Mouse (Mus musculus) CH12.LX (cell line): Measurements from ENCODE around the gene Olfr1154. TPM values are rescaled to one million over a fixed set of nuclear protein-coding genes. Genes with fewer than 3 reads are reported as not detected.

Experiments
- DNase-seq: peaks from one replicate; pipeline ENCODE4 v3.0.0-alpha.2; 2013; ENCODE audit errors: extremely low read depth
- H3K27ac ChIP-seq: 2 replicates; pipeline ENCODE4 v1.5.1; 2012; ENCODE audit warnings: low read depth, mild to moderate bottlenecking, control low read depth, moderate library complexity; ENCODE audit not compliant: insufficient read depth
- H3K27me3 ChIP-seq: replicated peaks from 2 replicates; pipeline ENCODE3; 2012; ENCODE audit warnings: inconsistent platforms
- H3K36me3 ChIP-seq, 2 experiments: replicated peaks in 1 of 2; 2 replicates each; pipeline versions ENCODE3 to v1.6.1; 2012; ENCODE audit warnings: inconsistent platforms in 1 of 2, low read length in 1 of 2, mild to moderate bottlenecking in 1 of 2, mixed read lengths in 1 of 2, moderate library complexity in 1 of 2; ENCODE audit not compliant: control insufficient read depth in 1 of 2, insufficient read depth in 1 of 2
- H3K4me1 ChIP-seq, 2 experiments: 2 replicates each; pipeline ENCODE4 v1.6.1; 2012; ENCODE audit warnings: inconsistent platforms in 1 of 2, moderate library complexity in 1 of 2; ENCODE audit not compliant: insufficient read depth in 2 of 2, control insufficient read depth in 1 of 2
- H3K4me2 ChIP-seq: 2 replicates; pipeline ENCODE4 v1.6.1; 2012; ENCODE audit warnings: low read depth, mild to moderate bottlenecking, control low read depth; ENCODE audit not compliant: poor library complexity, insufficient read depth, severe bottlenecking
- H3K4me3 ChIP-seq, 3 experiments: fragments of 150-350 bp in 1 of 3; sonication (generic) in 1 of 3; replicated peaks in 1 of 3; 2 replicates each; pipeline versions ENCODE3 to v1.5.1; 2011 to 2012; ENCODE audit warnings: low read depth in 2 of 3, low read length in 2 of 3, mild to moderate bottlenecking in 2 of 3, moderate library complexity in 2 of 3, control low read depth in 1 of 3, improper control_type of control experiment in 1 of 3, inconsistent platforms in 1 of 3, mixed read lengths in 1 of 3; ENCODE audit not compliant: poor library complexity in 1 of 3
- H3K79me2 ChIP-seq: replicated peaks from 2 replicates; pipeline ENCODE4 v1.6.1; 2012; ENCODE audit warnings: mild to moderate bottlenecking, moderate library complexity; ENCODE audit not compliant: control insufficient read depth, poor library complexity, insufficient read depth, severe bottlenecking; ENCODE audit errors: extremely low read depth
- H3K9ac ChIP-seq: 2 replicates; pipeline ENCODE4 v1.6.1; 2012; ENCODE audit warnings: low read depth, mild to moderate bottlenecking, control low read depth, moderate library complexity; ENCODE audit not compliant: insufficient read depth
- H3K9me3 ChIP-seq: replicated peaks from 2 replicates; pipeline ENCODE3; 2012; ENCODE audit warnings: low read length, inconsistent platforms, mixed read lengths
- CHD1 ChIP-seq: IDR thresholded peaks from 2 replicates; pipeline ENCODE4 v1.6.1; 2012; ENCODE audit warnings: low read depth, low read length, improper control_type of control experiment, inconsistent platforms
- CHD2 ChIP-seq: IDR thresholded peaks from 2 replicates; pipeline ENCODE4 v1.6.1; 2011; ENCODE audit warnings: low read length, improper control_type of control experiment
- ELF1 ChIP-seq: IDR thresholded peaks from 2 replicates; pipeline ENCODE4 v1.6.1; 2014; ENCODE audit warnings: low read depth, mild to moderate bottlenecking, inconsistent platforms, low read length, improper control_type of control experiment
- ETS1 ChIP-seq: conservative IDR thresholded peaks from 2 replicates; pipeline ENCODE4 v1.6.1; 2012; ENCODE audit warnings: low read depth, mild to moderate bottlenecking, inconsistent platforms, low read length, improper control_type of control experiment, moderate library complexity
- IRF4 ChIP-seq: IDR thresholded peaks from 2 replicates; pipeline ENCODE4 v1.6.1; 2014; ENCODE audit warnings: low read depth, mild to moderate bottlenecking, inconsistent platforms, low read length, improper control_type of control experiment
- JUND ChIP-seq: conservative IDR thresholded peaks from 2 replicates; pipeline ENCODE4 v1.6.1; 2011; ENCODE audit warnings: low read depth, low read length, improper control_type of control experiment
- MAX ChIP-seq: IDR thresholded peaks from 2 replicates; pipeline ENCODE4 v1.6.1; 2011; ENCODE audit warnings: low read length, improper control_type of control experiment
- MAZ ChIP-seq: IDR thresholded peaks from 2 replicates; pipeline ENCODE4 v1.6.1; 2012; ENCODE audit warnings: low read depth, mild to moderate bottlenecking, inconsistent platforms, low read length, improper control_type of control experiment, moderate library complexity
- MEF2A ChIP-seq: IDR thresholded peaks from 2 replicates; pipeline ENCODE4 v1.6.1; 2014; ENCODE audit warnings: low read depth, mild to moderate bottlenecking, inconsistent platforms, low read length, improper control_type of control experiment, borderline replicate concordance
- MXI1 ChIP-seq: IDR thresholded peaks from 2 replicates; pipeline ENCODE4 v1.6.1; 2011; ENCODE audit warnings: mild to moderate bottlenecking, low read depth, low read length, improper control_type of control experiment
- NELFE ChIP-seq: IDR thresholded peaks from 2 replicates; pipeline ENCODE4 v1.6.1; 2011; ENCODE audit warnings: low read depth, low read length, improper control_type of control experiment
- NRF1 ChIP-seq: IDR thresholded peaks from 2 replicates; pipeline ENCODE4 v1.6.1; 2014; ENCODE audit warnings: low read depth, mild to moderate bottlenecking, inconsistent platforms, low read length, improper control_type of control experiment, moderate library complexity
- PAX5 ChIP-seq: IDR thresholded peaks from 2 replicates; pipeline ENCODE4 v1.6.1; 2012; ENCODE audit warnings: low read length, inconsistent platforms, mixed read lengths
- SIN3A ChIP-seq: IDR thresholded peaks from 2 replicates; pipeline ENCODE4 v1.6.1; 2012; ENCODE audit warnings: low read length, improper control_type of control experiment, inconsistent platforms
- SMC3 ChIP-seq: IDR thresholded peaks from 2 replicates; pipeline ENCODE4 v1.6.1; 2011; ENCODE audit warnings: low read depth, low read length, improper control_type of control experiment
- USF1 ChIP-seq: IDR thresholded peaks from 2 replicates; pipeline ENCODE4 v1.6.1; 2014; ENCODE audit warnings: low read depth, mild to moderate bottlenecking, inconsistent platforms, low read length, improper control_type of control experiment
- ZKSCAN1 ChIP-seq: IDR thresholded peaks from 2 replicates; pipeline ENCODE4 v1.6.1; 2012; ENCODE audit warnings: low read depth, inconsistent platforms, low read length, improper control_type of control experiment, borderline replicate concordance
- ZNF384 ChIP-seq: IDR thresholded peaks from 2 replicates; pipeline ENCODE4 v1.6.1; 2012; ENCODE audit warnings: low read depth, low read length, improper control_type of control experiment, inconsistent platforms
- dilution Hi-C: fragments of 300-500 bp; cut with MboI; formaldehyde crosslinking; loops from 2 replicates; pipeline ENCODE4 v1.14.3; 2020; ENCODE audit warnings: low sequenced_read_pairs; ENCODE audit not compliant: extremely low pct_unique_long_range_greater_than_20kb, extremely low pct_ligation_motif_present
- in situ Hi-C: fragments of 300-500 bp; cut with MboI; formaldehyde crosslinking; loops from 3 replicates; pipeline ENCODE4 v1.14.3; 2019; ENCODE audit warnings: low sequenced_read_pairs, low pct_ligation_motif_present, low pct_unique_long_range_greater_than_20kb, mixed read lengths
- polyA plus RNA-seq: library from polyadenylated mRNA; unstranded; fragments of >175 nt; gene quantifications from 2 replicates; pipeline ENCODE4 v1.2.1, GENCODE M21; 2012; ENCODE audit warnings: low read depth; ENCODE audit not compliant: insufficient read length
- total RNA-seq, 2 experiments: library from RNA; depleted of rRNA; stranded (reverse); fragments of 300-350 nt in 1 of 2; fragments of >200 nt in 1 of 2; gene quantifications; 2 replicates each; pipeline ENCODE4 v1.2.3; 2012 to 2014

Gene Olfr1154
- total RNA-seq (2012; rRNA removed), result not detected in 2 replicates
- not detected in 2 replicates for total RNA-seq (2014; rRNA removed)
- polyA plus RNA-seq, result not detected in 2 replicates

- H3K4me1 ChIP-seq, result no peaks in the 10 kb centered on the region
- no peaks in the 10 kb centered on the region for H3K36me3 ChIP-seq
- in situ Hi-C loops, result no loop called here
- no peaks in the 10 kb centered on the region for H3K27me3 ChIP-seq
- H3K4me2 ChIP-seq, result no peak within 1 kb of the TSS
- no peak within 1 kb of the TSS for H3K27ac ChIP-seq
- no peak for DNase-seq
- no peak for TF ChIP-seq SMC3
- TF ChIP-seq IRF4, result no peak
- no peak for TF ChIP-seq ELF1
- no peak for TF ChIP-seq NELFE
- TF ChIP-seq NRF1, result no peak
- no peak for TF ChIP-seq ZKSCAN1
- TF ChIP-seq ETS1, result no peak
- no peak for TF ChIP-seq CHD1
- H3K4me3 ChIP-seq, result no peak within 1 kb of the TSS
- no peak within 1 kb of the TSS for H3K9ac ChIP-seq
- H3K79me2 ChIP-seq, result no peaks in the 10 kb centered on the region
- no peaks in the 10 kb centered on the region for H3K9me3 ChIP-seq
- dilution Hi-C loops, result no loop called here
These were observed at the start of gene Olfr1154 for GRCm38 (mm10) chr2:87905066-87905465. Gene Olfr1154 (minus strand): TSS chr2:87905166.

- TF ChIP-seq NRF1, result no peak
- TF ChIP-seq NELFE, result no peak
- no peak for TF ChIP-seq PAX5
- no peak for TF ChIP-seq CHD2
- TF ChIP-seq MXI1, result no peak
- no peak for TF ChIP-seq JUND
- TF ChIP-seq ETS1, result no peak
- TF ChIP-seq MAX, result no peak
- TF ChIP-seq CHD1, result no peak
- no peak for TF ChIP-seq ZNF384
- Histone ChIP-seq H3K27ac (no peak within 1 kb of the TSS), H3K79me2 (no peaks in the 10 kb centered on the region), H3K9me3 (peaks cover 14% of the 10 kb centered on the region), H3K27me3 (no peaks in the 10 kb centered on the region), H3K9ac (no peak within 1 kb of the TSS), H3K4me3 (no peak within 1 kb of the TSS), H3K36me3 (no peaks in the 10 kb centered on the region), H3K4me2 (no peak within 1 kb of the TSS), H3K4me1 (no peaks in the 10 kb centered on the region)
- no peak for DNase-seq
- in situ Hi-C loops, result no loop called here
- dilution Hi-C loops, result no loop called here
These were observed 48.0 kb upstream of the Olfr1154 start, which contains the start of gene Olfr1156 for GRCm38 (mm10) chr2:87953000-87953399. Gene Olfr1156 (minus strand): TSS chr2:87953100.

- dilution Hi-C loops, result no loop called here
- Histone ChIP-seq H3K9ac (no peak within 1 kb of the TSS), H3K4me2 (no peak within 1 kb of the TSS), H3K79me2 (no peaks in the 10 kb centered on the region), H3K4me3 (no peak within 1 kb of the TSS), H3K27ac (no peak within 1 kb of the TSS), H3K36me3 (no peaks in the 10 kb centered on the region), H3K4me1 (no peaks in the 10 kb centered on the region), H3K9me3 (peaks cover 16% of the 10 kb centered on the region), H3K27me3 (no peaks in the 10 kb centered on the region)
- in situ Hi-C loops, result no loop called here
- DNase-seq, result no peak
- no peak for TF ChIP-seq MEF2A
- no peak for TF ChIP-seq USF1
- no peak for TF ChIP-seq MAZ
- TF ChIP-seq SIN3A, result no peak
- TF ChIP-seq SMC3, result no peak
- no peak for TF ChIP-seq ETS1
- TF ChIP-seq NRF1, result no peak
- no peak for TF ChIP-seq MXI1
These were observed 40.1 kb upstream of the Olfr1154 start, which contains the start of gene Olfr1155 for GRCm38 (mm10) chr2:87945037-87945436. Gene Olfr1155 (minus strand): TSS chr2:87945137.
